Mouse (Mus musculus) megakaryocyte, embryonic 14.5 days (primary cell): Measurements from ENCODE around the gene Kcnma1. TPM values are rescaled to one million over a fixed set of nuclear protein-coding genes. Genes with fewer than 3 reads are reported as not detected.

Experiments used
- H3K27me3 ChIP-seq: replicated peaks from 2 replicates; pipeline ENCODE3; 2012; ENCODE audit warnings: inconsistent platforms
- H3K36me3 ChIP-seq: replicated peaks from 2 replicates; pipeline ENCODE3; 2012; ENCODE audit warnings: low read length, inconsistent platforms, mixed read lengths
- H3K4me1 ChIP-seq: 2 replicates; pipeline ENCODE4 v1.6.1; 2012; ENCODE audit warnings: inconsistent platforms
- H3K4me3 ChIP-seq: replicated peaks from 2 replicates; pipeline ENCODE3; 2012; ENCODE audit warnings: moderate library complexity, mild to moderate bottlenecking, inconsistent platforms
- H3K9me3 ChIP-seq: 2 replicates; pipeline ENCODE4 v1.6.1; 2012; ENCODE audit warnings: inconsistent platforms
- FLI1 ChIP-seq: IDR thresholded peaks from 2 replicates; pipeline ENCODE4 v1.6.1; 2012; ENCODE audit warnings: low read length, inconsistent platforms, mixed read lengths
- GATA1 ChIP-seq: IDR thresholded peaks from 3 replicates; pipeline ENCODE4 v1.6.1; 2012; ENCODE audit warnings: mixed read lengths, low read length, inconsistent platforms, borderline replicate concordance
- polyA plus RNA-seq: library from polyadenylated mRNA; stranded (reverse); fragments of >175 nt; gene quantifications from 2 replicates; pipeline ENCODE4 v1.2.3, GENCODE M21; 2012; ENCODE audit warnings: low replicate concordance; ENCODE audit not compliant: insufficient read depth

Gene Kcnma1
- polyA plus RNA-seq, 1 experiment, result not detected

DNA sequence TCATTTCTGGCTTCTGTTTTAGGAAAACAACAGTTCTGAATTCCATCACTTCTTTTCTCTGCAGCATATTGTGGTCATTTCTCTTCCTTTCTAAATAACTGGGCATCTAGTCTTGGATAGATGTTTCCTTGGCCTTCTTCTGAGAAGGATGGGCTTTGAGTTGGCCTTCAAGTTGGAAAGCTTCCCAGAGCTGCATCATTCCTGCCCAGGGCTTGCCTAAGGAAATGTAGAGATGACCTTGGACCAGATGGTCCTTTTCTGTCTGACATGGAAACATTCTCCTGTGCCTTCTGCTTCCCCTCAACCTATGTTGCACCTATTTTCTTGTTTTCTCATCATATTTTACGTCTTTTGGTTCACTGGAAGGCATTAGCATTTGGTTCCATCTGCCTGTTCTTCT, 444.0 kb downstream of the Kcnma1 start:
- no peaks in the 10 kb centered on the region for H3K36me3 ChIP-seq
- H3K27me3 ChIP-seq, result no peaks in the 10 kb centered on the region
- H3K4me3 ChIP-seq, result no peak overlapping the region
- TF ChIP-seq FLI1 (no peak), GATA1 (no peak)
- peaks cover 12% of the 10 kb centered on the region for H3K9me3 ChIP-seq
- H3K4me1 ChIP-seq, result peaks cover 4% of the 10 kb centered on the region; the same call in 1 of the 2 replicates

- Histone ChIP-seq H3K27me3 (no peaks in the 10 kb centered on the region), H3K4me1 (no peaks in the 10 kb centered on the region), H3K9me3 (peaks cover 12% of the 10 kb centered on the region), H3K36me3 (no peaks in the 10 kb centered on the region), H3K4me3 (no peak overlapping the region)
- TF ChIP-seq FLI1 (no peak), GATA1 (no peak)
Observed at GRCm38 (mm10) chr14:23565931-23566330, 448.4 kb downstream of the Kcnma1 start.

DNA sequence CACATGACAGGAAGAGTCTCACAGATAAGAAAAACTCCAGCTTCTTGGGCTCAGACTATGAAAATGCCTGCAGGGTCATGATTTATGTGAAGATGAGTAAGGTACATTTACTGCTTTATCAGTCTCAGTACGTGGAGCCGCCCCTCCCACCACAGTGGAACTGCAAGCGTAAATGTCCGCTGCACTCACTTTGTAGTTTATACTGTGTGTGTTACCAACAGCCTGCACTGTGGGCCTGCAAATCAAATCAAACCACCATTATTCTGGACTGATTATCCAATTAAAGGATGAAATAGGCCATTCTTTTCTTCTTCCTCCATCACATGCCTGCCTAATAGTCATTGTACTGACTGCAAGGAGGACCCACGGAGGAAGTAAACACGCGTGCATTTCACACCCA, 449.8 kb downstream of the Kcnma1 start:
- H3K4me3 ChIP-seq, result no peak overlapping the region
- peaks cover 12% of the 10 kb centered on the region for H3K9me3 ChIP-seq
- no peaks in the 10 kb centered on the region for H3K27me3 ChIP-seq
- no peaks in the 10 kb centered on the region for H3K36me3 ChIP-seq
- H3K4me1 ChIP-seq, result no peaks in the 10 kb centered on the region
- no peak for TF ChIP-seq FLI1
- TF ChIP-seq GATA1, result no peak

GRCm38 (mm10) chr14:23563180-23563579, 451.1 kb downstream of the Kcnma1 start:
- no peak for TF ChIP-seq GATA1
- no peak for TF ChIP-seq FLI1

GRCm38 (mm10) chr14:23555647-23556046, 458.6 kb downstream of the Kcnma1 start:
- H3K4me1 ChIP-seq, result no peaks in the 10 kb centered on the region
- H3K36me3 ChIP-seq, result no peaks in the 10 kb centered on the region
- H3K9me3 ChIP-seq, result no peaks in the 10 kb centered on the region
- TF ChIP-seq FLI1, result no peak
- H3K4me3 ChIP-seq, result no peak overlapping the region
- H3K27me3 ChIP-seq, result no peaks in the 10 kb centered on the region

More at GRCm38 (mm10) chr14:23563180-23563579, 451.1 kb downstream of the Kcnma1 start:
- H3K4me1 ChIP-seq, result no peaks in the 10 kb centered on the region
- no peaks in the 10 kb centered on the region for H3K36me3 ChIP-seq
- H3K4me3 ChIP-seq, result no peak overlapping the region
- no peaks in the 10 kb centered on the region for H3K27me3 ChIP-seq
- peaks cover 12% of the 10 kb centered on the region for H3K9me3 ChIP-seq

DNA sequence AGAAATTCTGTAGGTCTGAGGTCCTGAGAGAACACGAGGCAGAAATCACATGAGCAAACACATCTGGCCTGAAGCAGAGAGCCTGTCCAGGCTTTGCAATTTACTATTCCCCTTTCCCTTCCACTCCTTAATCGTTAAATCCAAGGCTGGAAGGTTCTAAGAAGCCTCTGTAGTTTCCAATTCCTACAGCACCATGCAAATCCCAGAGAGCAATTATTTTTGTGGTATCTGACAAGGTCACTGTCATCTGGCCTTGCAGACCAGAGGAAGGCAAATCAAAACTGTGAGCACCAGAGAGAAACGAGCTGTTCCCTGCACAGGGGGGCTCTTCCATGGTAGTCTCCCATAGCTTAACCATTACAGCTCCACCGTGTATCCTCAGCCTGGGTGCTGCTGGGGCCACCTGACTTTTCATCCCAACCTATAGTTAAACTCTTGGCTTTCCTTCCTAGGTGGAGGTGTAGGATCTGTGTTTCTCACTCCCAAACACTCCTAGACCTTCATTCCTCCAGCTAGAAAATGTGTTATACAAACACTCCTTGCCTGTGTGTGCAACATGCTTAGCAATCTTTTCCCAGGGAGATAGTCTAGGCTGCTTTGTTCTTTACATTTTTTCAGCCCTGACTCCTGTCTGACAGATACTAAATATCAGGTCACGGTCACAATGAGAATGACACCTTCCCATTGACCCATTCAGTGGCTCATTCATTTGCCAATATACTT, 461.9 kb downstream of the Kcnma1 start:
- TF ChIP-seq GATA1, result no peak
- TF ChIP-seq FLI1, result no peak
- H3K36me3 ChIP-seq, result no peaks in the 10 kb centered on the region
- no peak overlapping the region for H3K4me3 ChIP-seq
- no peaks in the 10 kb centered on the region for H3K27me3 ChIP-seq
- H3K9me3 ChIP-seq, result no peaks in the 10 kb centered on the region
- no peaks in the 10 kb centered on the region for H3K4me1 ChIP-seq

DNA sequence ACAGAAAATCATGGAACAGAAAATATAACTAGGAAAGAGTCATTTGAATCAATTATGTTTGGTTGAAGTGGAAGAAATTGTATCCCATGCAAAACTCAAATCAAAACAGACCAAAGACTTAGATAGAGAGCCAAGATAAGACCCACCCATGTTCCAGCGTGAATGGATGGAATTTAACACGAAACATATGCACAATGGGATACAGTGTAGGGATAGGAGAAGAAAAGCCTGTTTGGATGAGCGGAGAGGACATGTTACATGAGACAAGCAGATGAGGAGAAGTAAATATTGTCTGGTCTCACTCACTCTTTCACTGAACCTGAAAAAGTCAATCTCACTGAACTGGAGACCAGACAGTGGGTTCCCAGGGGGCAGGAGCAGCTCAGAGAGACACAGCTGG, 463.8 kb downstream of the Kcnma1 start:
- Histone ChIP-seq H3K4me1 (no peaks in the 10 kb centered on the region), H3K4me3 (no peak overlapping the region), H3K36me3 (no peaks in the 10 kb centered on the region), H3K27me3 (no peaks in the 10 kb centered on the region), H3K9me3 (no peaks in the 10 kb centered on the region)
- TF ChIP-seq FLI1, result no peak
- no peak for TF ChIP-seq GATA1

DNA sequence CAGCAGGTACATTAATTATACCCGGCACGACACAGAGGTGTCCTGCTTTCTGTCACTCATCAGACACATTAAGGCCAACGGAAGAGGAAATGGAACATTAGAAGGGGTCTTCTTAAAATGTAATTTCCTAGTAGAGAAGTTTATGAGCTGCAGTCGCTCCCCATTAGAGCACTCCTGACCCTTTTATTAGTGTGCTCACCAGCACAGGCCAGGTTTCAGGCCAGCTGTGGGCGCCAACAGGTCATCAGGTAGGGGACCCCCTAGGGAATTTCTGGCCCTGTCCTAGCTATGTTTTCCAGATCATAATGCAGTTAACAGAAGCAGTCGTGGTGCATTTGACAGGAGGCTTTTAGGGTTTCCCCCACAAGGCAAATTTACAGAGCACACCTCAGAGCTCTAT, 472.2 kb downstream of the Kcnma1 start:
- no peak for TF ChIP-seq FLI1
- no peak for TF ChIP-seq GATA1

GRCm38 (mm10) chr14:23539621-23540020, 474.7 kb downstream of the Kcnma1 start:
- TF ChIP-seq FLI1 (no peak), GATA1 (no peak)
- no peaks in the 10 kb centered on the region for H3K36me3 ChIP-seq
- H3K4me1 ChIP-seq, result no peaks in the 10 kb centered on the region
- no peaks in the 10 kb centered on the region for H3K27me3 ChIP-seq
- H3K4me3 ChIP-seq, result no peak overlapping the region
- peaks cover 27% of the 10 kb centered on the region for H3K9me3 ChIP-seq

More for the DNA sequence above, 472.2 kb downstream of the Kcnma1 start:
- peaks cover 25% of the 10 kb centered on the region for H3K9me3 ChIP-seq
- no peak overlapping the region for H3K4me3 ChIP-seq
- no peaks in the 10 kb centered on the region for H3K36me3 ChIP-seq
- no peaks in the 10 kb centered on the region for H3K27me3 ChIP-seq
- no peaks in the 10 kb centered on the region for H3K4me1 ChIP-seq

- Histone ChIP-seq H3K4me1 (no peaks in the 10 kb centered on the region), H3K36me3 (no peaks in the 10 kb centered on the region), H3K27me3 (no peaks in the 10 kb centered on the region), H3K9me3 (peaks cover 7% of the 10 kb centered on the region), H3K4me3 (no peak overlapping the region)
- TF ChIP-seq FLI1 (no peak), GATA1 (no peak)
Observed at GRCm38 (mm10) chr14:23533346-23533745, 480.9 kb downstream of the Kcnma1 start.
